Mouse (Mus musculus) gastrocnemius, postnatal 10 days (tissue): Measurements from ENCODE around the gene Ntrk1. TPM values are rescaled to one million over a fixed set of nuclear protein-coding genes. Genes with fewer than 3 reads are reported as not detected.

Experiments
- DNase-seq: peaks from one replicate; pipeline ENCODE4 v3.0.0; 2021; ENCODE audit warnings: mixed read lengths
- total RNA-seq, 2 experiments: library from RNA; stranded (reverse); gene quantifications; 2 replicates each; pipeline ENCODE4 v1.2.3; 2021

Ntrk1 gene
- total RNA-seq, 2 experiments from 2014 or later, result 0.09 TPM

DNA sequence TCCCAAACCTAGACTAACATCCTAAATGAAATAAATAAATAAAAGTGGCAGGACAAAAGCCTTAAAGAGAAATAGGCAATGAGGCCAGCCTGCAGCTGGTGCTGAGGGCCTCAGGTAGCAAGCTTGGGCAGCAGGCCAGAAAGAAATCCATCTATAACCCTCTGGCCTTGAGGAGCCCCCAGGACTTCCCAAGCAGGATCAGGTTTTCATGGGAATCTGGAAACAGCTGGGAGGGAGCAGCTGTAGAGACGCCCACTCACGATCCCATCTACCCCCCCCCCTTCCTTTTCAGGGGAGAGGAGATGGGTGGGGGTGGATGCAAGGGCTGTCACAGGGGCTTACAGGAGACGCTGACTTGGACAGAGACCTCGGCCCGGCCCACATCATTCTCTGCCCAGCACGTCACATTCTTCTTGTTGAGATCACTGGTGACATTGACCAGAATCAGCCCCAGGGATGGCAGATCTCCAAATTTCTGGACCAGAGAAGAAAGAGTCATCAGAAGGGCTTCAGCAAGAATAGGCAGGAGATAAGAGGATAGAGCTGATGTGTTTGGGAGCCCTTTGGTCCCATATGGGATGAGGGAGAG is 9.2 kb downstream of the Ntrk1 start:
- no peak for DNase-seq

- no peak for DNase-seq
Observed at GRCm38 (mm10) chr3:87785156-87785555, 9.8 kb downstream of the Ntrk1 start.

DNA sequence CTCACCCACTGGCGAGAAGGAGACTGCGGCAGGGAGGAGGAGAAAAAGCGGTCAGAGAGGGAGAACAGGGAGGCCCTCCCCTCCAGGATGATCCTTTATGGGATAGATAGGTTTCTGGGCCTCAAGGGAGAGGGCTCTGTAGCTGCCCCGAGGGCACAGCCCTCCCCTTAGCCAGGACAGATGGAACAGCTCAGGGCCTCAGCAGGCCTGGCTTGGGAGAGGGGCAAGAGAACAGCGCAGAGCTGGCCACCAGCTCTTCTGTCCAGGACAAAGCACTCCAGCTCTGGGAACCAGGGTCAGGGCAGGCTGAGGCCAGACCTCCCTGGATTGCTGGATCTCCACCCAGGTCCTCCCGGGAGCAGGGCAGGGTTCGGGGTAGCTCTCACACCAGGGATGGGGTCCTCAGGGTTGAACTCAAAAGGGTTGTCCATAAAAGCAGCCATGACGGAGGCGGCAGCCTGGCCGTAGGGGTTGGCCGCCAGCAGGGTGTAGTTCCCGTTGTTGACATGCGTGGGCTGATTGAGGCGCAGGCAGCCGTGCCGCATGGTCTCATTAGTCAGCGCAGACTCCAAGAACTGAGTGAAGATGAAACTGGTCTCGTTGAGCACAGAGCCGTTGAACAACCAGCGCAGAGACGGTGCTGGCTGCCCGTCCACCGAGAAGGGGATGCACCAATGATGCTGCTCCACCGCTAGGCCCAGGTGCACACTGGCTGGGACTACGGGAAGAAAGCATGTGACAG is 11.5 kb downstream of the Ntrk1 start:
- no peak for DNase-seq

- no peak for DNase-seq
Observed at GRCm38 (mm10) chr3:87779086-87779485, 15.9 kb downstream of the Ntrk1 start.

- DNase-seq, result no peak
Observed at GRCm38 (mm10) chr3:87778283-87778682, 16.7 kb downstream of the Ntrk1 start.

- DNase-seq, result no peak
Observed at GRCm38 (mm10) chr3:87771088-87771487, 23.9 kb downstream of the Ntrk1 start.

- no peak for DNase-seq
Observed at GRCm38 (mm10) chr3:87770280-87770679, 24.7 kb downstream of the Ntrk1 start.

GRCm38 (mm10) chr3:87769506-87769905 is 25.5 kb downstream of the Ntrk1 start:
- DNase-seq, result no peak

GRCm38 (mm10) chr3:87768844-87769243 is 26.1 kb downstream of the Ntrk1 start:
- peak; percentile 90 for DNase-seq

DNA sequence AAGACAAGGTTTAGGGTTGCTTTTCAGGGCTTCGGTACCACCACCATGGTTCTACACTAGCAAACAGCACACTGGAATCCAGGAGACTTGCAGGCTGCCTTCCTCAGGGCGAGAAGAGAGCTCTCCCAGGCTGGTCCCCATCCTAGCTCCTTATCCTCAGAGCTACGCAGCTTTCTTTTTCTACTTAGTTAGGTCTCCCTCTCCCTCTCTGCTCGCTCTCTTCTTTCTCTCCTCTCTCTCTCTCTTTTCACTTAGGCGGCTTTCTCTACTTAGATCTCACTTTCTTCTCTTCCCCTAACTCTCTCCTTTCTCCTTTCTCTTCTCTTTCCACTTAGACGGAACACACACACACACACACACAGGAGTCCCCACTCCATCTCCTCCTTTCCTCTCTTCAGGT is 26.5 kb downstream of the Ntrk1 start:
- no peak for DNase-seq

GRCm38 (mm10) chr3:87767764-87768163 is 27.2 kb downstream of the Ntrk1 start:
- DNase-seq, result no peak

- no peak for DNase-seq
Observed at GRCm38 (mm10) chr3:87766284-87766667, 28.7 kb downstream of the Ntrk1 start.

DNA sequence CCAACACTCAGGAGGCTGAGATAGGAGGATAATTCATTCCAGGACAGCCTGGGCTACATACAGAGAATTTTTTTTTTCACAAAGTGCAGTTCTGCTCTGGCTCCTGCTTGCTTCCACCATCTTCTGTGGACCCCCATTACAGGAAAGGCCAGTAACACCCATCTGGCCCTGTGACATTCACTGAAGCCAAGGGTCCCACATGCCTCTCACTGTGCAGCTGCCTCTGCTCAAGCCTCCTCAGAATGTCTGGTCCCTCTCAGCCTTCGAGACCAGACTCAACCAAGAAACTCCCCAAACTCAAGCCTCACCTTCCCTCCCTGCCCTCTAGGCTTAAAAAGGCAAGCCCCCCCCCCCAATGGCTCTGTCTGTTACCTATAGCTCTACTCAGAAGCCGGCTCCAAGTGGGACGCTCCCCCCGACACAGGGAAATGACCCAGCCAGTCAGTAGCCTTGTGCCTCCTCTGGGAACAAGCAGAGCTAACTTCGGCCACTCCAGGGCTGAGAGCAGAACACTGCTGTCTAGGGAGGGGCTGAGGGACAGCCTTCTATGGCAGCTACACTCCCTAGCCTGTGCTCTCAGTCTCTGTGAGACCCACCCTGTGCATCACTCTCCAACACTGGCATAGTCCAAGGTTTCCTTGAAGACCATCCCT is 29.2 kb downstream of the Ntrk1 start:
- DNase-seq, result no peak

DNA sequence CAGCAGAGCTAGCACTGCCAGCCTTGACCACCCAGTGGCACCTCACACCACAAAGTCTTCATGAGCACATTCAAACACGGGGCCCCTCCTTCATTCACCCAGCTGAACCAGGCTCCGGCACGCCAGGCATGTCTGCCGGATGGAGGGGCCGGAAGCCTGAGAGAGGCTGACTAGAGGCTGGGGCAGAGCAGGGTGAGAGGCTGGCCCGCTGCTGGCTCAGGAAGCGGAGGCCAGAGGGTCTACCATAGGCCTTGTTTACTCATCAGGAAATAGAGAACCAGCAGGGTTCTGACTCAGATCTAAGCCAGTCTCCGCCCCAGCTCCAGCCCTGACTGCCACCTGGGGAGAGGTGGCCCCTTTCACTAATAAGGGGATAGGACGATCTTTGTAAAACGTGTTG is 29.9 kb downstream of the Ntrk1 start:
- no peak for DNase-seq

DNA sequence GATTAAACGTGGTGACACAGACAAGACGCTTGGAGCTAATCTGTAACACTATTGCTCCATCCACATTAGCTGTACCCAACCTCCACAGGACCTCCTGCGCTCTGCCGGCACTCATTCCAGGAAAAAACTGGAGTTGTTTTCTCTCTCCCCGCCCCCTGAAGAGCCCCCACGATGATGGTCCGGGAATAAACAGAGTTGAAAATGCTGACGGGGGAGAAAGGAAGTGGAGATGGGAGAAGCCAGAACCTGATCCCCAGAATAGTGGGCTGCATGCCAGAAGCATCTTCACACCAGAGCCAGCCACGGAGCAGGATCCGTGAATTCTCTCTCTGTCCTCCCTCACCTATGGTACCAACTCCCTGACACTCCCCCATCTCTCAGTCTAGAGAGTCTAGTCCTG is 30.5 kb downstream of the Ntrk1 start:
- no peak for DNase-seq

DNA sequence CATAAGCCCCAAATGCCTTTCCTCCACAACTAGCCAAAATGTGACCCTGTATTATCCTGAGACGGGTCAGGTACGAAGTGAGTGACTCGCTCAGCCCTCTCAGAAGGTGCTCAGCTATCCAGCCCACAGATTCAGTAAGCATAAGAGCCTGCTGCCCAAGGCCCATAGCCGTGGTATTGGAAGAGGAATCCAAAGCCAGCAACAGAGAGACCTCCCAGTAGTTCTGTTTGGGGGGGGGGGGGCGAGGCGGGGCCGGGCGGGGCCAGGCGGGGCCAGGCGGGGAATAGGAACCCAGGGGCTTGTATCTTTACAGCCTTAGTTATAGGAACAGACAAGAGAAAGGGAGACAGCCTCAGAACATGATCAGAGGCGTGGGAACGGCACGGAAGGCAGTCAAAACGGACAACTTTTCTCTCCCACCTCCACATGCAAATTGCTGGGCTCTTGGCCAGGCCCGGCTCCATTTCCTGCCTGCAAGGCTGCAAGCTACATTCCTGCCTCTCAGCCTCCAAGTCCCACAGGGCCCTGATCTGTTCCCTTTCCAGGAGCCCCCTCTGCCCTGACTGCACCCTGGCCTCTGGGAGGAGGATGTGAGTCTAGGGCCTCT is 31.2 kb downstream of the Ntrk1 start:
- DNase-seq, result peak; percentile 81

- no peak for DNase-seq
Observed at GRCm38 (mm10) chr3:87763202-87763601, 31.8 kb downstream of the Ntrk1 start.

- DNase-seq, result no peak
Observed at GRCm38 (mm10) chr3:87761408-87762375, 33.3 kb downstream of the Ntrk1 start.

GRCm38 (mm10) chr3:87758641-87759040 is 36.3 kb downstream of the Ntrk1 start:
- no peak for DNase-seq

DNA sequence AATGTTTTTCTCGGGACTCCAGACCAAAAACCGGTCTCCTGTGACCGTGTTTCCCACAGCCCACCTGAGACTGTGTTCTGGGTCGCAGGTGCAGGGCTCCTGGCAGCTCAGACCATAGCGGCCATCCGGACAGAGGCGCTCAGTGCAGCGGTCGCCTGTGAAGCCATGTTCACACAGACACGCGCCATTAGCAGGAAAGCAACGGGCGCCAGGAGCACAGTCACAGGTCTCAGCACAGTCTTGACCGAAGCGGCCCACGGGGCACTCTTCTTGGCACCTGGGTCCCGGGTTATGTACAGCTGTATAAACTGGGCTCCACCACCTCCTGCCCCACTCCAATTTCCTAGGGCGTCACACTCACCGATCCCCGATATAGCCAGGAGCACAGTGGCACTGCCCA is 38.5 kb downstream of the Ntrk1 start:
- no peak for DNase-seq

DNA sequence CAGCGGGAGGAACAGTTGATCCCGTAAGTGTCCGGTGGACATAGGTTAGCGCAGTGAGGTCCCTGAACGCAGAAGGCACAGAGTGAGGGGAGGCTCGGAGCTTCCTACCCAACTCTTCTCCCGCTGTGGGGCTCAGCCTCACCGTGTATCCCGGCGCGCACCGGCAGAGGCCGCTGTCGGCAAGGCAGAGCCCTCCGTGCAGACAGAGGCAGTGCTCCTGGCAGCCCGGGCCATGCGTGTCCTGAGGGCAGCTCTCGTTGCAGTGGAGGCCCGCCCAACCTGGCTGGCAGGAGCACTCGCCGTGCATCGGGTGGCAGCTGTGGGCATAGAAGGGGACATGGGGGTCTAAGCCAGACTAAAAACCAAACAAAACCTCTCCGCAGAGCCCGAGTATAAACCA is 39.0 kb downstream of the Ntrk1 start:
- peak; percentile 94 for DNase-seq

DNA sequence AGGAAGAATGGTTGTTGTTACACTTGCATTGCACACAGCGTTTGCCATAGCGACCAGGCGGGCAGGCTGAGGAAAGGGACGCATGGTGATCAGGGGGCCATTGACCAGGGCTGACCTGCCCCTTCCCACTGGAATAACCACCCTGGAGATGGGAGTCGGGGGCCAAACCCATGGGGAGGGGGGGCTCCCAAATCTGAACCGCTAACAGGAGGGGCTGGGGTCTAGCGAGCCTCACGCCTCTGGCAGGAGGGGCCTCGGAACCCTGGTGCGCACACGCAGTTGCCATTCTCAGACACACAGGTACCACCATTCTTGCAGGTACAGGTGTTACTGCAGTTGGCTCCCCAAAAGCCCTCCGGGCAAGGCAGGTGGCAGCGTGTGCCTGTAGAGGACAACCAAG is 41.1 kb downstream of the Ntrk1 start:
- DNase-seq, result no peak
